Mouse (Mus musculus) lung, postnatal 0 days (tissue): Measurements from ENCODE around the gene Clec16a. TPM values are rescaled to one million over a fixed set of nuclear protein-coding genes. Genes with fewer than 3 reads are reported as not detected.

Experiments used
- ATAC-seq: fragments of 200-750 bp; cut with Nextera tagmentation; 2 replicates; pipeline ENCODE4 v1.8.0; 2017; ENCODE audit warnings: moderate library complexity
- DNase-seq: peaks from one replicate; pipeline ENCODE4 v3.0.0-alpha.2; 2016; ENCODE audit warnings: low spot score
- H3K27ac ChIP-seq: fragments of 300-500 bp; sonication (generic); 2 replicates; pipeline ENCODE4 v1.5.1; 2014; ENCODE audit warnings: antibody characterized with exemption, mild to moderate bottlenecking, low read length, mixed read lengths
- H3K27me3 ChIP-seq: fragments of 300-500 bp; sonication (generic); replicated peaks from 2 replicates; pipeline ENCODE4 v1.6.1; 2014; ENCODE audit warnings: low read length, mixed read lengths; ENCODE audit not compliant: insufficient read depth
- H3K36me3 ChIP-seq: fragments of 300-500 bp; sonication (generic); 2 replicates; pipeline ENCODE4 v1.6.1; 2014; ENCODE audit warnings: low read length, mixed read lengths; ENCODE audit not compliant: insufficient read depth
- H3K4me1 ChIP-seq: fragments of 300-500 bp; sonication (generic); 2 replicates; pipeline ENCODE4 v1.6.1; 2014; ENCODE audit warnings: antibody characterized with exemption, low read depth, low read length, mixed read lengths; ENCODE audit not compliant: insufficient read depth
- H3K4me2 ChIP-seq: fragments of 300-500 bp; sonication (generic); replicated peaks from 2 replicates; pipeline ENCODE4 v1.6.1; 2014; ENCODE audit warnings: low read depth, mild to moderate bottlenecking, low read length, moderate library complexity, mixed read lengths
- H3K4me3 ChIP-seq: fragments of 300-500 bp; sonication (generic); 2 replicates; pipeline ENCODE4 v1.5.1; 2014; ENCODE audit warnings: low read depth, low read length
- H3K9ac ChIP-seq: fragments of 300-500 bp; sonication (generic); replicated peaks from 2 replicates; pipeline ENCODE4 v1.6.1; 2014; ENCODE audit warnings: low read depth, mild to moderate bottlenecking
- H3K9me3 ChIP-seq: fragments of 300-500 bp; sonication (generic); 2 replicates; pipeline ENCODE4 v1.6.1; 2016; ENCODE audit warnings: low read length, mixed read lengths
- CTCF ChIP-seq: IDR thresholded peaks from 2 replicates; pipeline ENCODE4 v1.5.1; 2016; ENCODE audit warnings: antibody characterized with exemption, mild to moderate bottlenecking
- EP300 ChIP-seq: IDR thresholded peaks from 2 replicates; pipeline ENCODE4 v1.6.1; 2016; ENCODE audit warnings: antibody characterized with exemption, mild to moderate bottlenecking, control low read depth
- WGBS: fragments of 180-500 bp; shearing (Covaris S2); extraction: QIAGEN DNeasy Blood & Tissue Kit; methylation state at CpG from one replicate; pipeline ENCODE4 v1.1.7; 2014; 5-methylcytosine and 5-hydroxymethylcytosine counted together
- polyA plus RNA-seq: library from polyadenylated mRNA; unstranded; fragments of >200 nt; fragmentation: Nextera tagmentation; extraction: Ambion mirVana; gene quantifications from 2 replicates; pipeline ENCODE4 v1.2.1, GENCODE M21; 2015

Clec16a gene
- polyA plus RNA-seq, 1 experiment from 2014 or later = 32.0 TPM

DNA sequence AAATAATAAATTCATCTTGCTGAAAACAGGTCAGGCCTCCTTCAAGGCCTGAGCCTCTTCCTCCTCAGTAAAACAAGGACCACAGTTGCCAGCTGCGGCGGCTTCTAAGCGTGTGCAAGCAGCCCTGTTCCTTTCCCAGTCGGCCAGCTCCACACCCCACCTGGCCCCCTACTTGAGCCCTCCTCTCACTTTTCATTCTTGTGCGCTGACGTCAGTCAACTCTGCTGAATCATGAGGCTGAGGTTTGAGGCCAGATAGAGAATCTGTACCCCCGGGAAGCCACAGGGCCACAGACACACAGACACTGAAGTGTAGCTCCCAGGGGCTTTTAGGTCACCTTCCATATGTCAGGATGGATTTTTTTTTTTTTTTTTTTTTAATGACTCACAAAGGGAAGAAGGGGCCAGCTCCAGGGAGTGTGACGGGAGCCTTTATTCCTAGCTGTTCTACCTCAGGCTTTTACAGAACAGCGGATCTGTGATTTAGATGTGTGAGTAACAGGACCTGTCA lies 236.8 kb downstream of the Clec16a start:
- no peak overlapping the region for H3K27ac ChIP-seq
- H3K4me1 ChIP-seq = peaks cover 10% of the 10 kb centered on the region; the same call in 1 of the 2 replicates
- TF ChIP-seq CTCF = no peak
- no peak for TF ChIP-seq EP300
- no peak overlapping the region for H3K9ac ChIP-seq
- 62% methylated on average over 9 of the region's 9 CpGs for WGBS
- no peak overlapping the region for H3K4me3 ChIP-seq
- no peak overlapping the region for H3K4me2 ChIP-seq
- no peaks in the 10 kb centered on the region for H3K27me3 ChIP-seq
- H3K9me3 ChIP-seq = no peaks in the 10 kb centered on the region
- no peak for ATAC-seq
- peak; percentile 59 for DNase-seq
- no peaks in the 10 kb centered on the region for H3K36me3 ChIP-seq

DNA sequence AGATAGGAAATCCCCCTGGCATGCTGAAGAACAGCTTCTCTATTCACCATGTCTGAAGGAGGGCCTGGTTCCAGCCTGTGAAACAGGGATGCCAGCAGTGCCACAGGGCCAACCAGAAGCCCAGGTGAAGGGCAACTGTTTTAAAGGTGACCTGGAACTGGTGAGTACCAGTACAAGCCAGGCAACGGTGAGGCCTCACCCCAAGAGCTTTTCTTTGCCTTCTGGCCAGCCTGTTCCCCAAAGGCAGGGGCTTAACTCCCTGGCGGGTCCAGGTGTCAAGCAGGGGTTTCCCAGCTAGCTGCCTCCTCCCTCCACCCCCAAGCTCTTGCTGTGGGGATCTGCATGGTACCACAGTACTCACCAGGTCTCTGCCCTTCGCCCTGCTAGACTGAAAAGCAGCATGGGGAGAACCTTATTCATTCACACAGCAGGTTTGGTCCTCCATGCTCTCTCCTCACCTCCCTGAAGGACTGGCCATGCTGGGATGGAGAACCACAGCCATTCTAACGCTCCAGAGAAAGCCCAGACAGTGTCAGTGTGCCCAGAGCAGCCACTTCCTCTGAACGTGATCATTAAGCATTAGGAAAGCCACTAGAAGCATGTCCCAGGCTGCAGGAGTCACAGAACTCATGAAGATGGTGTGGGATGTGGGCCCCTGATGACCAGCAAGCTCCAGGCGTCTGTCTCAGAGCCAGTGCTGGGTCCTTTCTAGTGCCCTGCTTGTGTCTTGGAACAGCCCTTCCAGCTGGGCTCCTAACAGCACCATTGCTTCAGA lies 237.4 kb downstream of the Clec16a start:
- H3K4me3 ChIP-seq = no peak overlapping the region
- DNase-seq = no peak
- no peaks in the 10 kb centered on the region for H3K27me3 ChIP-seq
- no peaks in the 10 kb centered on the region for H3K36me3 ChIP-seq
- no peak overlapping the region for H3K9ac ChIP-seq
- ATAC-seq = no peak
- TF ChIP-seq EP300 (no peak), CTCF (no peak)
- 54% methylated on average over 6 of the region's 6 CpGs for WGBS
- H3K4me2 ChIP-seq = 0 out of 2 replicates have a peak overlapping the region, but pooled peaks have one; percentile 98
- H3K9me3 ChIP-seq = no peaks in the 10 kb centered on the region
- no peak overlapping the region for H3K27ac ChIP-seq
- H3K4me1 ChIP-seq = peaks cover 10% of the 10 kb centered on the region; the same call in 1 of the 2 replicates

DNA sequence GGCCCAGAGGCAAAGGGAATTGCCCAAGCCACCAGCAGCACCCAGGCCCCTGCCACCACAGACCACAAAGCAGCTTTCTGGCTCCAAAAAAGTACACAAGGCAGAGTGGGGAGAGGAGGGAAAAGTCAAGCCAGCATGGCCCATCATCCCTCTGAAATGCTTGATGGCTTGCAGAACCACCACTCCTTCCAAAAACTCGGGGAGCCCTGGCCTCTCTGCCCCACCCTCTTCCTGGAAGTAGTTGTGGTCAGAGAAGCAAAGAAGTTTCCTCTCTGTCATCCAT lies 238.0 kb downstream of the Clec16a start:
- 27% methylated on average over 1 of the region's 1 CpGs for WGBS
- Histone ChIP-seq H3K4me3 (no peak overlapping the region), H3K4me1 (peaks cover 10% of the 10 kb centered on the region; the same call in 1 of the 2 replicates), H3K9ac (no peak overlapping the region), H3K4me2 (0 out of 2 replicates have a peak overlapping the region, but pooled peaks have one; percentile 98), H3K9me3 (no peaks in the 10 kb centered on the region), H3K27me3 (no peaks in the 10 kb centered on the region), H3K36me3 (no peaks in the 10 kb centered on the region), H3K27ac (no peak overlapping the region)
- TF ChIP-seq CTCF (no peak), EP300 (no peak)
- DNase-seq = peak; percentile 35
- ATAC-seq = no peak

DNA sequence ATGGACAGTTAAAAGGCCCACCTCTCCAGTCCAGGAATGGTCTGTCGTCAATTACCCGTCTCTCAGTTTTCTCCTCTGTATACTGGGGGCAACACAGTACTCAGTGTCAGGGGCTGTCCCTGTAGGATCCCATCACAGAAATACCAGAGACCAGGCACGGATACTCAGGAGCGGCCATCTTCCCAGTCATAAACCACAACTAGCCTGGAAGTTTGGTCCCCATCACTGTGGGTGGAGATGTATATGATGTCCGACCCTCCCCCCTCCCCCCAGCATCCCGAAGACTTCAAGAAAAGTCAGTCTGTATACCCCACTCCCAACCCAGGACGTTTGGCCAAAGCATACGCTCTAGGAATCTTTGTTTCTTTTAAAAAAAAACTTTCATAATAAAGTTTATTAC lies 238.3 kb downstream of the Clec16a start:
- Histone ChIP-seq H3K9me3 (no peaks in the 10 kb centered on the region), H3K4me1 (peaks cover 10% of the 10 kb centered on the region; the same call in 1 of the 2 replicates), H3K36me3 (no peaks in the 10 kb centered on the region), H3K27me3 (no peaks in the 10 kb centered on the region), H3K4me3 (peak overlapping the region; percentile 81; the same call in 1 of the 2 replicates), H3K9ac (no peak overlapping the region), H3K27ac (no peak overlapping the region), H3K4me2 (0 out of 2 replicates have a peak overlapping the region, but pooled peaks have one; percentile 98)
- ATAC-seq = no peak
- WGBS = 53% methylated on average over 8 of the region's 8 CpGs
- TF ChIP-seq EP300 (no peak), CTCF (no peak)
- no peak for DNase-seq

DNA sequence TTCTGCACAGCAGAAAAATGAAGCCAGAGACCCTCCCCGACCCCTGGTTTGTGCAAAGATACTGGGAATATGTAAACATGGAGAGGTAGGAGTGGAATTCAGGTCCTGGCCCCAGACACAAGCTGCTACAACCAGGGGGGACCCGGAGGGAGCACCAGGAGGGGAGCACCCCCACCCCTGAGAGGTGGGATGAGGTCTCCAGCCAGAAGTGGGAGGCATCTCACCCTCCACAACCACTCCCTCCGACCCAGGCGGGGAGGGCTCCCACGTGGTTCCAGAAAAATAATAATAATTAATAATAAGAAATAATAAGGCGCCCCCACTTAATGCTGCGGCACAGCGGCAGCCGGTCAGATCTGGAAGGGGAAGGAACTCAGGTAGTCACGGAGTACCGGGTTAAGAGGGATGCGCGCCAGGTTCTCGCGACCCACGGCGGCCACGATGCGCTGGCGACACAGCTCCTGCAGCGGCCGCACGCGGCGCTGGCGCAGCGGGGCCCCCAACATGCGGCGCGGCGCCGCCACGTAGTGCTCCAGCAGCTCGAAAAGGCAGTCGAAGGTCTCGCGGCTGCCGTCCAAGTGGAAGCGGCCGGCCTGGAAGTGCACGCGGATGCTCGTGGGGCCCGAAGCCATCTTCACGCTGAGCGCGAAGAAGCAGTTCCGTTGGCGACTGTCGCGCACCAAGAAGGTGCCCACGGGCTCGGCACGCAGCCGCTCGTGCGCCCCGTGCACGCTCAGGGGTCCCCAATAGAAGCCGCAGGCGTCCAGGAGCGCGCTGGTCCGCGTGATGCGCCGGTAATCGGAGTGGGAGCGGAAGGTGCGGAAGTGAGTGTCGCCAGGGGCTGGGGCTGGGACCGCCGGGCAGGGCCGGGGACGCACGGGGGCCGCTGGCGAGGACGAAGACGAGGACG lies 239.0 kb downstream of the Clec16a start:
- peak overlapping the region; percentile 96; the same call in 1 of the 2 replicates for H3K27ac ChIP-seq
- TF ChIP-seq EP300 = no peak
- peak; percentile 48 for TF ChIP-seq CTCF
- DNase-seq (peak; percentile 59), ATAC-seq (no peak)
- H3K27me3 ChIP-seq = no peaks in the 10 kb centered on the region
- peaks cover 10% of the 10 kb centered on the region; the same call in 1 of the 2 replicates for H3K4me1 ChIP-seq
- no peaks in the 10 kb centered on the region for H3K9me3 ChIP-seq
- H3K9ac ChIP-seq = peak overlapping the region; percentile 23
- peak overlapping the region; percentile 81 for H3K4me3 ChIP-seq
- WGBS = 1% methylated on average over 72 of the region's 81 CpGs
- peak overlapping the region; percentile 98 for H3K4me2 ChIP-seq
- no peaks in the 10 kb centered on the region for H3K36me3 ChIP-seq
